In the genomic region with DNA sequence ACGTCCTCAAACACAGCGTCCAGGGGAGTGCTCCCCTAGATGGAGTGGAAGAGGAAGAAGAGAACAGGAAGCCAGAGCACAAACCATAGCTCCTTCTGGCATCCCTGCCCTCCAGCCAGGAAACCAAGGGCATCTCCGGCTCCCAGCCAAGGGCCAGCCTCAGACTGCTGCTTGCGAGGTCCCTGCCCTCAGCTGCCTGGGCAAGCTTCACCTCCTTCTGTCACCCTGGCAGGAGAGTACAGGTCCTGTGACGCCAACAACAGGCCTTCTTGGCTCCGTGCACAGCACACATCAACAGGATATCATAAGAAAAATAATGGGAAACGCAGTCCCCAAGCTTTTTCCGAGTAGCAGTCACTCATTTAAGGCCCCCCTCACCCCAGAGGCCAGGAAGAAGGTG, we compare ENCODE assay signal across 24 mouse cellular contexts.
DNase-seq lines count a peak whose midpoint lies in the region; ATAC-seq and TF ChIP-seq lines count a peak whose summit lies in the region.
"Had no signal": no experiment of that assay in that cellular context is flagged by ENCODE, and none has a peak within 500 bp of the region (broad histone marks: within the 10 kb centered on the region; RNA-seq: fewer than 3 reads in every experiment).

No protein-coding gene starts in this region.

- no peaks in the 10 kb centered on the region for H3K36me3 ChIP-seq in heart, postnatal 0 days (replicated peaks; ENCODE audit: control insufficient read depth, insufficient read depth, low read length)
- no peaks in the 10 kb centered on the region for H3K36me3 ChIP-seq in hindbrain, embryonic 10.5 days
- H3K36me3 ChIP-seq: forebrain, embryonic 15.5 days; heart, embryonic 13.5 days; midbrain, embryonic 12.5 days had no signal

- H3K9ac ChIP-seq in heart, postnatal 0 days (replicated peaks; ENCODE audit: low read depth, low read length), result no peak overlapping the region
- H3K9ac ChIP-seq: forebrain, embryonic 15.5 days; heart, embryonic 13.5 days; midbrain, embryonic 12.5 days had no signal

- H3K4me1 ChIP-seq in heart, postnatal 0 days (ENCODE audit: control insufficient read depth, insufficient read depth), result no peaks in the 10 kb centered on the region
- no peaks in the 10 kb centered on the region for H3K4me1 ChIP-seq in hindbrain, embryonic 10.5 days (replicated peaks)
- H3K4me1 ChIP-seq: midbrain, embryonic 12.5 days had no signal

- ATAC-seq in heart, postnatal 0 days (ENCODE audit: insufficient read depth, low read depth), result peak; percentile 24; the same call in 1 of the 2 replicates
- ATAC-seq: forebrain, embryonic 15.5 days; inflammation-experienced regulatory T-cells, adult 6 months had no signal

- H3K4me2 ChIP-seq in heart, postnatal 0 days (ENCODE audit: low read depth, low read length), result no peak overlapping the region
- H3K4me2 ChIP-seq: forebrain, embryonic 15.5 days; heart, embryonic 13.5 days; midbrain, embryonic 12.5 days had no signal

- no peak overlapping the region for H3K27ac ChIP-seq in heart, postnatal 0 days (ENCODE audit: low read depth)
- no peak overlapping the region for H3K27ac ChIP-seq in hindbrain, embryonic 10.5 days
- H3K27ac ChIP-seq: forebrain, embryonic 15.5 days; heart, embryonic 13.5 days; layer of hippocampus, adult 2 months; macrophage; midbrain, embryonic 12.5 days had no signal

- TF ChIP-seq CTCF in heart, postnatal 0 days (IDR thresholded peaks at IDR 0.05; ENCODE audit: low read depth), result no peak

- no peak for DNase-seq in heart, postnatal 0 days (ENCODE audit: low spot score)
- no peak for DNase-seq in heart, postnatal 36 days
- peak; percentile 95 for DNase-seq in brain, adult 2 months (ENCODE audit: low read depth, low spot score)
- DNase-seq in cerebellum, adult 11 months, result peak; percentile 85
- DNase-seq in cerebellum, postnatal 10 days, result peak; percentile 93 to 97
- no peak for DNase-seq in hindbrain, embryonic 10.5 days (ENCODE audit: low spot score)
- DNase-seq in thymus, adult 18-20 months, result no peak
- DNase-seq: adrenal gland, postnatal 36 days; B cell, adult 2 months; embryo, embryonic 11 days; gastrocnemius, postnatal 36 days; kidney, adult 2 months; kidney, postnatal 10 days; liver; right cerebral cortex, postnatal 14 days; spleen, adult 18-20 months; thymus, postnatal 4 days had no signal

- no peaks in the 10 kb centered on the region for H3K9me3 ChIP-seq in heart, postnatal 0 days (replicated peaks; ENCODE audit: control insufficient read depth, low read length)
- no peaks in the 10 kb centered on the region for H3K9me3 ChIP-seq in hindbrain, embryonic 10.5 days
- H3K9me3 ChIP-seq: forebrain, embryonic 15.5 days; heart, embryonic 13.5 days; midbrain, embryonic 12.5 days had no signal

- 57% methylated on average over 8 of the region's 8 CpGs for WGBS in heart, postnatal 0 days
- 80% methylated on average over 8 of the region's 8 CpGs for WGBS in hindbrain, embryonic 10.5 days

- intact Hi-C loops in heart, postnatal 36 days (cut with DNase I), result no loop called here

- TF ChIP-seq EP300 in heart, postnatal 0 days (IDR thresholded peaks at IDR 0.05; ENCODE audit: low read depth), result no peak

- H3K27me3 ChIP-seq in heart, postnatal 0 days (ENCODE audit: control insufficient read depth, insufficient read depth, low read length), result no peaks in the 10 kb centered on the region
- H3K27me3 ChIP-seq in hindbrain, embryonic 10.5 days (ENCODE audit: insufficient read depth, poor library complexity, severe bottlenecking), result 0 out of 2 replicates have a peak, but pooled peaks cover 3% of the 10 kb centered on the region
- H3K27me3 ChIP-seq: forebrain, embryonic 15.5 days; midbrain, embryonic 12.5 days had no signal

- H3K4me3 ChIP-seq in heart, postnatal 0 days (ENCODE audit: low read depth, low read length), result no peak overlapping the region
- no peak overlapping the region for H3K4me3 ChIP-seq in hindbrain, embryonic 10.5 days
- H3K4me3 ChIP-seq: forebrain, embryonic 15.5 days; heart, embryonic 13.5 days; layer of hippocampus, adult 2 months; midbrain, embryonic 12.5 days; myocyte had no signal

Comparison
In these comparisons a context has a peak if more than half of its experiments do, and no peak if none do; other contexts are left out.
1. DNase-seq: peak in brain, adult 2 months (single experiment), cerebellum, adult 11 months (single experiment) and cerebellum, postnatal 10 days (2 of 2); none in heart, postnatal 0 days (single experiment), heart, postnatal 36 days (0 of 2), hindbrain, embryonic 10.5 days (single experiment) and thymus, adult 18-20 months (0 of 2).